In genomic region chr9:29884062-29884461, GRCm38 (mm10) we compare ENCODE assay signal across 15 mouse cellular contexts.
"Had no signal": no experiment of that assay in that cellular context is flagged by ENCODE, and none has a peak within 500 bp of the region (broad histone marks: within the 10 kb centered on the region; RNA-seq: fewer than 3 reads in every experiment).

No protein-coding gene starts in this region.

- ATAC-seq: inflammation-experienced regulatory T-cells, adult 6 months; intestine, embryonic 15.5 days; intestine, postnatal 0 days had no signal

- DNase-seq: forebrain, postnatal 0 days; gastrocnemius, postnatal 25 days; heart, adult 18-20 months; heart, postnatal 10 days; heart, postnatal 4 days; kidney, adult 18-20 months; kidney, adult 8-10 months; kidney, postnatal 10 days; kidney, postnatal 25 days; kidney, postnatal 4 days; liver; liver, embryonic 13.5 days had no signal
